Mouse (Mus musculus): Measurements from ENCODE around the gene Igsf21.

The Igsf21 gene

GRCm38 (mm10) chr4:140096283-140096682 is 150.3 kb downstream of the Igsf21 start:
- no peak for DNase-seq (ENCODE audit: low spot score)

GRCm38 (mm10) chr4:140094835-140095234 is 151.7 kb downstream of the Igsf21 start:
- no peak for DNase-seq (ENCODE audit: low spot score)

- no peak for DNase-seq (ENCODE audit: low spot score)
Observed at GRCm38 (mm10) chr4:140092367-140092766, 154.2 kb downstream of the Igsf21 start.

GRCm38 (mm10) chr4:140091693-140092092 is 154.9 kb downstream of the Igsf21 start:
- DNase-seq (ENCODE audit: low spot score) = no peak

GRCm38 (mm10) chr4:140089676-140090075 is 156.9 kb downstream of the Igsf21 start:
- no peak for DNase-seq (ENCODE audit: low spot score)

GRCm38 (mm10) chr4:140088711-140089440 is 157.7 kb downstream of the Igsf21 start:
- no peak for DNase-seq (ENCODE audit: low spot score)

GRCm38 (mm10) chr4:140086192-140086591 is 160.4 kb downstream of the Igsf21 start:
- peak; percentile 44 for DNase-seq (ENCODE audit: low spot score)

- no peak for DNase-seq (ENCODE audit: low spot score)
Observed at GRCm38 (mm10) chr4:140084521-140085011, 162.0 kb downstream of the Igsf21 start.

- no peak for DNase-seq (ENCODE audit: low spot score)
Observed at GRCm38 (mm10) chr4:140084064-140084463, 162.5 kb downstream of the Igsf21 start.

GRCm38 (mm10) chr4:140078416-140078815 is 168.2 kb downstream of the Igsf21 start:
- no peak for DNase-seq (ENCODE audit: low spot score)

GRCm38 (mm10) chr4:140077615-140078014 is 169.0 kb downstream of the Igsf21 start:
- no peak for DNase-seq (ENCODE audit: low spot score)

GRCm38 (mm10) chr4:140076852-140077563 is 169.6 kb downstream of the Igsf21 start:
- DNase-seq (ENCODE audit: low spot score) = no peak

- DNase-seq (ENCODE audit: low spot score) = no peak
Observed at GRCm38 (mm10) chr4:140076428-140076827, 170.2 kb downstream of the Igsf21 start.

GRCm38 (mm10) chr4:140071047-140071446 is 175.5 kb downstream of the Igsf21 start:
- DNase-seq (ENCODE audit: low spot score) = no peak

- no peak for DNase-seq (ENCODE audit: low spot score)
Observed at GRCm38 (mm10) chr4:140070331-140070652, 176.3 kb downstream of the Igsf21 start.

GRCm38 (mm10) chr4:140069563-140070330 is 176.8 kb downstream of the Igsf21 start:
- peak; percentile 33 for DNase-seq (ENCODE audit: low spot score)

- no peak for DNase-seq (ENCODE audit: low spot score)
Observed at GRCm38 (mm10) chr4:140068468-140068867, 178.1 kb downstream of the Igsf21 start.

- DNase-seq (ENCODE audit: low spot score) = no peak
Observed at GRCm38 (mm10) chr4:140066011-140066410, 180.6 kb downstream of the Igsf21 start.

GRCm38 (mm10) chr4:140063153-140063671 is 183.4 kb downstream of the Igsf21 start:
- no peak for DNase-seq (ENCODE audit: low spot score)

GRCm38 (mm10) chr4:140060251-140060650 is 186.3 kb downstream of the Igsf21 start:
- DNase-seq (ENCODE audit: low spot score) = no peak

- no peak for DNase-seq (ENCODE audit: low spot score)
Observed at GRCm38 (mm10) chr4:140053042-140053441, 193.5 kb downstream of the Igsf21 start.

GRCm38 (mm10) chr4:140052575-140052974 is 194.0 kb downstream of the Igsf21 start:
- peak; percentile 53 for DNase-seq (ENCODE audit: low spot score)
